Mouse (Mus musculus): Measurements from ENCODE around the gene Snx29. TPM values are rescaled to one million over a fixed set of nuclear protein-coding genes. Genes with fewer than 3 reads are reported as not detected.

Gene Snx29
- polyA plus RNA-seq, 1 experiment, result not detected

DNA sequence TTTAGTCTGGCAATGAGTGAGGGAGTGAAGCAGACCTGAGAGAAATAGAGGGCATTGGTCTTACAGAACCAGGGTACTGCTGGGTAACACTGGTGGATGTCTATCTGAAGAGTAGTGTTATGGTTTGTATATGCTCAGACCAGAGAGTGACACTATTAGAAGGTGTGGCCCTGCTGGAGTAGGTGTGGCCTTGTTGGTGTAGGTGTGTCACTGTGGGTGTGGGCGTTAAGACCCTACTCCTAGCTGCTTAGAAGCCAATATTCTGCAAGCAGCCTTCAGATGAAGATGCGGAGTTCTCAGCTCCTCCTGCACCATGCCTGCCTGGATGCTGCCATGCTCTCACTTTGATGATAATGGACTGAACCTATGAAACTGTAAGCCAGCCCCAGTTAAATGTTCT lies 303.9 kb downstream of the Snx29 start:
- TF ChIP-seq CTCF (IDR thresholded peaks at IDR 0.05; ENCODE audit: insufficient read depth, low read depth, low read length) (no peak), POLR2A (IDR thresholded peaks at IDR 0.05; ENCODE audit: insufficient read depth, low read depth, low read length) (no peak)
- Histone ChIP-seq H3K4me1 (ENCODE audit: control insufficient read depth, insufficient read depth, low read length) (peaks cover 7% of the 10 kb centered on the region; the same call in 1 of the 2 replicates), H3K27ac (ENCODE audit: insufficient read depth, low read depth, low read length) (peak overlapping the region; percentile 50; the same call in 1 of the 2 replicates), H3K4me3 (ENCODE audit: insufficient read depth, low read depth, low read length) (no peak overlapping the region)
- WGBS, result 92% methylated on average over 2 of the region's 2 CpGs

DNA sequence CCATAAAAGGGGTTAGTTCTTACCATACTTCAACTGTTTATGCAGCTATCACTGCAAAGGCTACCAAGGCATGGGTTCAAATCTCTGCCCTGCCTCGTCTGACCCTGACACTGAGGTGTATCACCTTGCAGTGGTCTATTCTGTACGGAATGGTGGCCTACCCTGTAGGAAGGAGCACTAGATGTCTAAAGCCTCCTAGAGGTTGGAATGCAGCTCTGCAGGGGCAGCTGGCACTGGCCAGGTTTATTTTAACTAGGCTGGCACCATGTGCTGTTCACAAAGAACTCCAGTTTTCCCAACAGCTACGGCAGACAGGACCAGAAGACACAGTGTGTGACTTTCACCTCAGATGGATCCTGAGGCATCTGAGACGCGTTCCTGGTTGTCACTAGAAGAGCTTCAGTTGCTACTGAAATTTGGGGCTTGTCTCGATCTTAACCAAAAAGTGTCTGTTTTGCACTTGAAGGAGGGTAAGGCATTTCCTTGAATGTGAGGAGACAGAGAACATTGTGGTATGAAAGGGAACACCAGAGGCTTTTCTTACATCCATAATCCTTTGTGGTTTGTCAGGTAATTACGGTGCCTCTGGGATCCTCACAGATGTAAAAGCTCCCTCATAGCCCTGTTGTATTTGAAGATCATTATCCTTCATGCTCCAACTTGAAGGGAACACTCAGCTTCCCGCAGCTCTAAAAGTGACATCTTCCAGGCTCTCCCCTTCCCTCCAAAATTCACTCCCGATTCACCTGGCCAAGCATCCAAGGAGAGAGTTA lies 305.3 kb downstream of the Snx29 start:
- no peak overlapping the region for H3K27ac ChIP-seq (ENCODE audit: insufficient read depth, low read depth, low read length)
- TF ChIP-seq CTCF (IDR thresholded peaks at IDR 0.05; ENCODE audit: insufficient read depth, low read depth, low read length) (no peak), POLR2A (IDR thresholded peaks at IDR 0.05; ENCODE audit: insufficient read depth, low read depth, low read length) (no peak)
- WGBS, result 87% methylated on average over 9 of the region's 9 CpGs

DNA sequence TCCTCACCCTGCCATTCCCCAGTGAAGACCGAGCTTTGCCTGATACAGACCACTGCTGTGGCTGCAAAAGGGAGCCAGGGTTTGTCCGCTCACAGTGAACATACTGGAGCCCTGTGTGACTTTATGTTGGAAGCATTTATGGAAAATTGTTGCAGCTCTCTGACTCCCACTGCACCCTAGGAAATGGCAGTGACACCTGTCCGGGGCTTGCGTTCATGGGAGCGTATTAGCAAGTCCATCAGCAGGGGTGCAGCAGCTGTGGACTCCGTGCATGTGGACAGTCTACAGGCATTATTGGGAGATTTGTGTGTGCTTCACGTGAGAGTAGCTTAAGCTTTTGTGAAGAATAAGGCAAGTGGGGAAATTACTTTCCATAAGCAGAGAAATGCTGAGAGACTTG lies 307.0 kb downstream of the Snx29 start:
- Histone ChIP-seq H3K4me1 (ENCODE audit: control insufficient read depth, insufficient read depth, low read length) (peaks cover 5% of the 10 kb centered on the region; the same call in 1 of the 2 replicates), H3K4me3 (ENCODE audit: insufficient read depth, low read depth, low read length) (no peak overlapping the region), H3K27ac (ENCODE audit: insufficient read depth, low read depth, low read length) (no peak overlapping the region)
- WGBS, result 84% methylated on average over 7 of the region's 7 CpGs
- TF ChIP-seq POLR2A (IDR thresholded peaks at IDR 0.05; ENCODE audit: insufficient read depth, low read depth, low read length), result no peak
- TF ChIP-seq CTCF (IDR thresholded peaks at IDR 0.05; ENCODE audit: insufficient read depth, low read depth, low read length), result no peak

More for the DNA sequence above, 305.3 kb downstream of the Snx29 start:
- Histone ChIP-seq H3K4me1 (ENCODE audit: control insufficient read depth, insufficient read depth, low read length) (peaks cover 5% of the 10 kb centered on the region; the same call in 1 of the 2 replicates), H3K4me3 (ENCODE audit: insufficient read depth, low read depth, low read length) (no peak overlapping the region)

DNA sequence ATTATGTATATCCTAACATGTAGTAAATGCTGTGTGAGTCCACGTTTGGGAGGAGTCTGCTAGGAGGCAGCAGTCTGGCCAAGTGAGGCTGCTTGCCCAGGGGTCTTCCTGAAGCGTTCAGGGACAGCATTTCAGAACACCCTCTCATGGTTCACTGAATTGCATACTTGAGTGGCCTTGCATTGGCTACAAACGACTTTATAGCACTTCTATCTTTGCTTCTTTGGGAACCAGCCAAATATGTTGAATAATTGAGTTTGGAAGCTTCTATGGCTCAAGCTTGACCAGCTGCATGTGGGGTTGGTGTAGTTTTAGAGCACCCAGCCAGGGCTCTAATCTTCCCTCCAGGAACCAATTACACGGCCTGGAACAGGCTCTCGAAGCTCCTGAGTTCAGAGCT lies 307.8 kb downstream of the Snx29 start:
- Histone ChIP-seq H3K27ac (ENCODE audit: insufficient read depth, low read depth, low read length) (no peak overlapping the region), H3K4me1 (ENCODE audit: control insufficient read depth, insufficient read depth, low read length) (peaks cover 5% of the 10 kb centered on the region; the same call in 1 of the 2 replicates), H3K4me3 (ENCODE audit: insufficient read depth, low read depth, low read length) (no peak overlapping the region)
- TF ChIP-seq POLR2A (IDR thresholded peaks at IDR 0.05; ENCODE audit: insufficient read depth, low read depth, low read length) (no peak), CTCF (IDR thresholded peaks at IDR 0.05; ENCODE audit: insufficient read depth, low read depth, low read length) (no peak)
- 63% methylated on average over 5 of the region's 5 CpGs for WGBS

DNA sequence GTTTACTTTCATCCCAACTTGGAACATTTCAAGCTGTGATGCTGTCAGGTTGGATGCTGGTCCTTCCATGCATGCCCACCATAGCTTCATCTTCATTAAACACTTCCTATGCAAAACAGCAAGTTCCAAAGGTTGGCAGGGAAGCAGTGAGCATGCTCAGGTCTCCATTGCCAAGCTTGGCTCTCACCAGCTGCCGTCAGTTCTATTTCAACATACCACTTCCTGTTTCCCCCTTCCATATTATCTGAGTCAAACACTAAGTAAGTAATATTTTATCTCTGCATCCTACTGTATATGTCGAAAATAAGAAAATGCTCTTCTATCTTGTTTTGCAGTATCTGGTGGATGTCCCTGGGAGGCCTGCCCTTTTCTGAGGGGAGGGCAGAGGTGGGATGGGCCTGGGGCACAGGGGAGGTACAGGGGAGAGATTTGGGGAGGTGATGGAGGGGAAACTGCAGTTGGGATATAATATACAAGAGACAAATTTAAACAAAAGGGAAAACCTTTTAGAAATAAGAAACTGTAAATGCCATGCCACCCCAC lies 309.6 kb downstream of the Snx29 start:
- peaks cover 13% of the 10 kb centered on the region for H3K4me1 ChIP-seq (ENCODE audit: control insufficient read depth, insufficient read depth, low read length)
- no peak overlapping the region for H3K4me3 ChIP-seq (ENCODE audit: insufficient read depth, low read depth, low read length)
- H3K27ac ChIP-seq (ENCODE audit: insufficient read depth, low read depth, low read length), result no peak overlapping the region
- TF ChIP-seq CTCF (IDR thresholded peaks at IDR 0.05; ENCODE audit: insufficient read depth, low read depth, low read length) (no peak), POLR2A (IDR thresholded peaks at IDR 0.05; ENCODE audit: insufficient read depth, low read depth, low read length) (no peak)
- 91% methylated on average over 2 of the region's 2 CpGs for WGBS

DNA sequence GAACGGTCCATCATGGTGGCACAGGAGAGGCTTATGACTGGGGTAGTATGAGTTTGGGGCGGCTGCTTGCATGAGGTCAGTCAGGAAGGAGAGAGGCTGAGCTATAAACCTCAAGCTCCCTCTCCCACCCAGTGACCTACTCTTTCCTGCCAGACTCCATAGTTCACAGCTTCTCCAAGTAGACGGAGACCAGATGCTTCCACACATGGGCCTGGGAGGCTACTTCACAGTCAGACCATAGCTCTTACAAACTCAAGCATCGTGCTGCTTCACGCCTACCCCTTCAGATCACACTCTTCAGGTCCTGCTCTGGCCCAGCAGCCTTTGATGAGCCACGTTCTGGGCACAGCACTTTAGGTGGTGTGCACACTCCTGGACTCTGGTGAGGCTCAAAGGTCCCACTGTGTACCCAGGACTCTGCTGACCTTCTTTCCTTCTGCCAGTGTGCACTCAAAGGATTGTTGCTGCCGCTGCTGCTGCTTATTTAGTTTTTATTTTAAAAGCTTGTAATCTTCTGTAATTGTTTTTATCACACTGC lies 313.6 kb downstream of the Snx29 start:
- Histone ChIP-seq H3K4me1 (ENCODE audit: control insufficient read depth, insufficient read depth, low read length) (peaks cover 12% of the 10 kb centered on the region), H3K27ac (ENCODE audit: insufficient read depth, low read depth, low read length) (no peak overlapping the region), H3K4me3 (ENCODE audit: insufficient read depth, low read depth, low read length) (no peak overlapping the region)
- WGBS, result 73% methylated on average over 7 of the region's 7 CpGs
- TF ChIP-seq CTCF (IDR thresholded peaks at IDR 0.05; ENCODE audit: insufficient read depth, low read depth, low read length) (no peak), POLR2A (IDR thresholded peaks at IDR 0.05; ENCODE audit: insufficient read depth, low read depth, low read length) (no peak)

DNA sequence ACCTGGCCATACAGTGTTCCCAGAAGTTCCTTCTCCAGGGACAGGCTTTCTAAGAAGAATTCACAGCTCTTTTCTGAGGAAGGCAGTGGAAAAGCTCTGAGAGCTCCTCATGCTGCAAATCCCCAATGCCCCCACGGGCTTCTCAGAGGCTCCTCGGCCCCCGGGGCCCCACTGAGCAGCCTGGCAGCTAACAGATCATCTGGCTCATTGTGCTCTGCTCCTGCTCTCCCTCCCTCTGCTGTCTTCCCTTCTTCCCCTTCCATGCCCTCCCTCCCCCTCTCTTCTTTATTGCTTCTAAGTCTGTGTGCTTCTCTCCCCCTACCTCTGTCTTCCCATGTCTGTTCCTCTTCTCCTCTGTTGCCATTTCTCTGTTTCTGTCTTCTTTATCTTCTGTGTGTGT lies 314.2 kb downstream of the Snx29 start:
- 4% methylated on average over 3 of the region's 3 CpGs for WGBS
- Histone ChIP-seq H3K4me3 (ENCODE audit: insufficient read depth, low read depth, low read length) (no peak overlapping the region), H3K27ac (ENCODE audit: insufficient read depth, low read depth, low read length) (no peak overlapping the region), H3K4me1 (ENCODE audit: control insufficient read depth, insufficient read depth, low read length) (peaks cover 11% of the 10 kb centered on the region)
- TF ChIP-seq CTCF (IDR thresholded peaks at IDR 0.05; ENCODE audit: insufficient read depth, low read depth, low read length) (no peak), POLR2A (IDR thresholded peaks at IDR 0.05; ENCODE audit: insufficient read depth, low read depth, low read length) (no peak)

DNA sequence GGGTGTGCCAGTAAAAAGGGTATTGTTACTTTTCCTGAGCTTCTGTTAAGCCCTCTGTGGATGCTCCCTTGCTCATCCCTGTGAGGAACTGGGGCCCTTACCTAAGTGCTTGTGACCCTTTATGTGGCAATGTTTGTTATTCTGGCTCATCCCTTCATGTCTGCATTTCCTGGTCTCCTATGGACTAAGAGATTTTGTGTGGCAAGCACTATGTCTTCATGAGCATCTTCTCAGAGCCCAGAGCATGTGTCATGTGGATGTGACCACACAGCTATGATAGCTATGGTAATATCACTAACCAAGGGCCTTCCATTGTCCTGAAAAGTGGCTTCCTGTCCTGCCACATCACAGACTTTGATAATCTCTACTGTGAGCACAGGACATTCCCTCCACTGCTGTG lies 315.1 kb downstream of the Snx29 start:
- Histone ChIP-seq H3K27ac (ENCODE audit: insufficient read depth, low read depth, low read length) (no peak overlapping the region), H3K4me3 (ENCODE audit: insufficient read depth, low read depth, low read length) (no peak overlapping the region), H3K4me1 (ENCODE audit: control insufficient read depth, insufficient read depth, low read length) (peaks cover 14% of the 10 kb centered on the region)
- TF ChIP-seq POLR2A (IDR thresholded peaks at IDR 0.05; ENCODE audit: insufficient read depth, low read depth, low read length), result no peak

DNA sequence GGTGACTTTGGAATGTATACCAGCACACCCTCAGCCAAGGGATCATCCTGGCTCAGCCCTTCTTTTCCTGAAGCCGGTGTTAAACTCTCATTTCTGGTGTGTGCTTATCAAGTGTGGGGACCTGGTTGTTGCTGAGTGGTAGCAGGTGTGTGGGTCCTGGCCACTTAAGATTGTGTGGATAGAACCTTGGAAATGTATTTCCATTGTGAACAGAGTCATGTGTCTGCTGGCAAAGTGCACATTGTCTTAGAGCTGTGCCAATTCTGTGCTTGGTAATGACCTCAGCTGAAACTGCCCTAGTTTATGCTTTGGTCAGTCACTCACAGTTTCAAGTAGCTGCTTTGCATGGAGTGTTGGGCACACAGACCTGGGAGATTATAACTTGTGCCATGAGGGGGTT lies 316.0 kb downstream of the Snx29 start:
- Histone ChIP-seq H3K27ac (ENCODE audit: insufficient read depth, low read depth, low read length) (no peak overlapping the region), H3K4me1 (ENCODE audit: control insufficient read depth, insufficient read depth, low read length) (peaks cover 16% of the 10 kb centered on the region), H3K4me3 (ENCODE audit: insufficient read depth, low read depth, low read length) (no peak overlapping the region)
- 86% methylated on average over 1 of the region's 1 CpGs for WGBS
- TF ChIP-seq CTCF (IDR thresholded peaks at IDR 0.05; ENCODE audit: insufficient read depth, low read depth, low read length) (no peak), POLR2A (IDR thresholded peaks at IDR 0.05; ENCODE audit: insufficient read depth, low read depth, low read length) (no peak)
